Mouse (Mus musculus) olfactory bulb, adult 2 months (tissue): ENCODE results near the gene Ttc39a. TPM values are rescaled to one million over a fixed set of nuclear protein-coding genes. Genes with fewer than 3 reads are reported as not detected.

ENCODE experiments used
- H3K27ac ChIP-seq: fragments of 200-500 bp; 2 replicates; pipeline ENCODE4 v1.5.1; 2012; ENCODE audit warnings: low read depth, low read length; ENCODE audit not compliant: insufficient read depth
- H3K4me1 ChIP-seq: fragments of 200-500 bp; 2 replicates; pipeline ENCODE4 v1.6.1; 2012; ENCODE audit warnings: low read length; ENCODE audit not compliant: control insufficient read depth, insufficient read depth
- H3K4me3 ChIP-seq: fragments of 200-500 bp; 2 replicates; pipeline ENCODE4 v1.5.1; 2012; ENCODE audit warnings: mild to moderate bottlenecking, low read depth, low read length, moderate library complexity; ENCODE audit not compliant: insufficient read depth
- CTCF ChIP-seq: fragments of 200-500 bp; IDR thresholded peaks from 2 replicates; pipeline ENCODE4 v1.5.1; 2012; ENCODE audit warnings: low read depth, mild to moderate bottlenecking, low read length, moderate library complexity; ENCODE audit not compliant: insufficient read depth
- POLR2A ChIP-seq: fragments of 200-500 bp; IDR thresholded peaks from 2 replicates; pipeline ENCODE4 v1.6.1; 2012; ENCODE audit warnings: mild to moderate bottlenecking, low read depth, low read length, moderate library complexity; ENCODE audit not compliant: insufficient read depth
- WGBS: fragments of 180-500 bp; shearing (Covaris S2); methylation state at CpG from one replicate; pipeline ENCODE4 v1.1.7; 2018; 5-methylcytosine and 5-hydroxymethylcytosine counted together
- polyA plus RNA-seq: library from polyadenylated mRNA; stranded (reverse); fragments of >200 nt; gene quantifications from 2 replicates; pipeline ENCODE4 v1.2.4, GENCODE M21; 2012; ENCODE audit warnings: low replicate concordance; ENCODE audit not compliant: missing spikeins, insufficient read depth, insufficient read length

The Ttc39a gene
- polyA plus RNA-seq, 1 experiment: not detected

GRCm38 (mm10) chr4:109405415-109405814 lies 1.0 kb upstream of the Ttc39a start:
- Histone ChIP-seq H3K4me3 (no peak overlapping the region), H3K27ac (no peak overlapping the region), H3K4me1 (peaks cover 7% of the 10 kb centered on the region)
- 72% methylated on average over 8 of the region's 8 CpGs for WGBS
- TF ChIP-seq CTCF: no peak
- TF ChIP-seq POLR2A: no peak

GRCm38 (mm10) chr4:109406054-109406485 lies 353 bp upstream of the Ttc39a start:
- TF ChIP-seq POLR2A (no peak), CTCF (no peak)
- WGBS: 7% methylated on average over 3 of the region's 3 CpGs
- peak overlapping the region; percentile 68 for H3K4me3 ChIP-seq
- no peak overlapping the region for H3K27ac ChIP-seq
- H3K4me1 ChIP-seq: peaks cover 7% of the 10 kb centered on the region

GRCm38 (mm10) chr4:109407176-109407520 lies 725 bp downstream of the Ttc39a start:
- peaks cover 7% of the 10 kb centered on the region for H3K4me1 ChIP-seq
- peak overlapping the region; percentile 68 for H3K4me3 ChIP-seq
- TF ChIP-seq CTCF: no peak
- no peak for TF ChIP-seq POLR2A
- WGBS: 5% methylated on average over 24 of the region's 24 CpGs
- H3K27ac ChIP-seq: no peak overlapping the region

- WGBS: 80% methylated on average over 9 of the region's 9 CpGs
- Histone ChIP-seq H3K4me1 (peaks cover 7% of the 10 kb centered on the region), H3K4me3 (no peak overlapping the region), H3K27ac (no peak overlapping the region)
- TF ChIP-seq POLR2A (no peak), CTCF (no peak)
Observed at GRCm38 (mm10) chr4:109407701-109408485, 1.5 kb downstream of the Ttc39a start.

GRCm38 (mm10) chr4:109410681-109411376 lies 4.4 kb downstream of the Ttc39a start:
- peaks cover 7% of the 10 kb centered on the region for H3K4me1 ChIP-seq
- TF ChIP-seq CTCF (no peak), POLR2A (no peak)
- no peak overlapping the region for H3K4me3 ChIP-seq
- 81% methylated on average over 9 of the region's 9 CpGs for WGBS
- H3K27ac ChIP-seq: no peak overlapping the region

GRCm38 (mm10) chr4:109411377-109411967 lies 5.0 kb downstream of the Ttc39a start:
- TF ChIP-seq POLR2A (no peak), CTCF (no peak)

GRCm38 (mm10) chr4:109412233-109412632 lies 5.8 kb downstream of the Ttc39a start:
- no peak overlapping the region for H3K27ac ChIP-seq
- H3K4me3 ChIP-seq: no peak overlapping the region
- 0 out of 2 replicates have a peak, but pooled peaks cover 3% of the 10 kb centered on the region for H3K4me1 ChIP-seq
- 98% methylated on average over 5 of the region's 5 CpGs for WGBS
- TF ChIP-seq POLR2A (no peak), CTCF (no peak)

More at GRCm38 (mm10) chr4:109411377-109411967, 5.0 kb downstream of the Ttc39a start:
- Histone ChIP-seq H3K4me1 (peaks cover 3% of the 10 kb centered on the region; the same call in 1 of the 2 replicates), H3K27ac (no peak overlapping the region), H3K4me3 (no peak overlapping the region)
- 93% methylated on average over 6 of the region's 6 CpGs for WGBS

GRCm38 (mm10) chr4:109417998-109418397 lies 11.6 kb downstream of the Ttc39a start:
- 87% methylated on average over 1 of the region's 1 CpGs for WGBS
- Histone ChIP-seq H3K4me3 (no peak overlapping the region), H3K4me1 (no peaks in the 10 kb centered on the region), H3K27ac (no peak overlapping the region)
- TF ChIP-seq POLR2A: no peak
- no peak for TF ChIP-seq CTCF

GRCm38 (mm10) chr4:109419017-109419416 lies 12.6 kb downstream of the Ttc39a start:
- no peaks in the 10 kb centered on the region for H3K4me1 ChIP-seq
- no peak overlapping the region for H3K27ac ChIP-seq
- 42% methylated on average over 3 of the region's 3 CpGs for WGBS
- no peak for TF ChIP-seq CTCF
- TF ChIP-seq POLR2A: no peak
- no peak overlapping the region for H3K4me3 ChIP-seq
